Mouse (Mus musculus) frontal cortex, postnatal 36 days (tissue): ENCODE results near the gene L3mbtl3.

Source experiments
- DNase-seq, 2 experiments: peaks; one replicate each; pipeline ENCODE4 v3.0.0; 2022; ENCODE audit warnings: low spot score in 2 of 2

The L3mbtl3 gene

DNA sequence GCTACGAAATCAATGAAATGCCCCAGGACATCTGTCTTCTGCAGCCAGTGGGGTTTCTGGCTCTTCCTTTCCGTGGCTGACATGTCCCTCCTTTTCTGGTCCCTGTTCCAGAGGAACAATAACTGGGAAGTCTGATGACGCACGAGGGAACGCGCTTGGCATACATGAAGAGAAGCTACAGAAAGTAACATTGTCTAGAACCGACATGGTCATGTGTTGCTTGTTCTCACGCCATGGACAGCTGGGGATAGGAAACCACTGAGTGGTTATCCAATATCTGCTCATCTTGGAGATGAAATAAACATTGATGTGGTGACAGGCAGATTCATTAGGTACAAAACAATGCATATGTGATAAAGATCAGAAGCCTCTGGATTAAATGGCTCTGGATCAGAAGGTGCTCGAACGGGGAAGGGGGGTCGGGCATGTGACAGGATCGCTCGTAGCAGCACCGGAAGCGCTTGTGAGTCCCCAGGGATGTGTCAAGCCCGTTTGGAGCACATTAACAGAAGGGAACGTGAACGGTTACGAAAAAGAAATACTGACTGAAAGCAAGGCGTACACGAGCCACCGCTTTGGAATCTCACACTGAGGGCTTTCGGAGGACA, 37.8 kb downstream of the L3mbtl3 start:
- no peak for DNase-seq

DNA sequence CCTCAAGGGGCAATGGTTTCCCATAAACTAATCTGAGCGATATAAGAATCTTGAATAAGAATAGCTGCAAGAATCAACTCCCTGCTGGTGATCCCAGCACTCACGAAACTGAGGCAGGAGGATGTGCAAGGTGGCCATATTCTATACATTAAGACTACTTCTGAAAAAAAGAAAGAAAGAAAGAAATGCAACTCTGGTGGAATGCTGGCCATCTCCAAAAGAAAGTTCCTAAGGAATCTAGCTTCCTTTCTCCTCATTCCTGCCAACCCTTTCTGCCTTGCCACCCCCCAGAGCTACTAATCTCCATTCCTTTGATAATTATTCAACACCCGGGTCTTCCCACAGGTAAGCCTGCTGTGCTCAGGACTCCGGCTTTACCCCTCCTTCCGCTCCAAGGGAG, 41.8 kb downstream of the L3mbtl3 start:
- DNase-seq: no peak

DNA sequence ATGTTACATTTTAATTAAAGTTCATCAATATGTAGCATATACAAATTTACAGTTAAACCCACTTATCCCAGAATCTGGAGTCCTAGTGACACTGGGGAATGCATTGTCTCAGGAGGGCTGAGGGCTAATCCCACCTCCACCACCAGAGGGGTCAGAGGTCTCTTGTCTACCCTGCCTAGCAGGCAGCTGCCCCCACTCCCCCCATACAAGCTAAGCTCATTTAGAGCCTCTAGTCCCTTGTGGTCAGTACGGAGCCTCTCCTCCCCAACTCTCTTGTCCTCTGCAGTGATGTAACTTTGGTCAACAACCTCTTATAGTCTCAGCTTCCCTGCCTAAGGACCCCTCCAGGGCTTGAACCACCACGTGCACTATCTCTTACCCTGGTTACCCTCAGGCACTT, 43.0 kb downstream of the L3mbtl3 start:
- DNase-seq: no peak

DNA sequence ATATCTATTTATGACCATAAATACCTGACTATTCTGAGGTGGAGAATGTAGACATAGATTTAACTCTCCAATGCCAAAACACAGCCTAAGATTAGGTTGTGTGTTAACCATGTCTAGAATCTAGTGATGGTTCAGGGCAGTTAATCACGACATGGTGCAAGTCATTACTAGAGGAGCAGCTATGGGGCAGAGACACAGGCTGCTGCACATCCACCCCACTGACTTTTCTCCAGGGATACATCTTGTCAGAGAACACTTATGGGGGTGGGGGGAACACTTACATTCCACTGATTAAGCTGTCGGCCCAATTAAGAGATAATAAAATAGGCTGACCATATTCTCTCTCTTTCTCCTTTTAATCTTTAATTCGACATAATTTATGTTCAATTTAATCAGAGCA, 46.9 kb downstream of the L3mbtl3 start:
- DNase-seq: no peak

DNA sequence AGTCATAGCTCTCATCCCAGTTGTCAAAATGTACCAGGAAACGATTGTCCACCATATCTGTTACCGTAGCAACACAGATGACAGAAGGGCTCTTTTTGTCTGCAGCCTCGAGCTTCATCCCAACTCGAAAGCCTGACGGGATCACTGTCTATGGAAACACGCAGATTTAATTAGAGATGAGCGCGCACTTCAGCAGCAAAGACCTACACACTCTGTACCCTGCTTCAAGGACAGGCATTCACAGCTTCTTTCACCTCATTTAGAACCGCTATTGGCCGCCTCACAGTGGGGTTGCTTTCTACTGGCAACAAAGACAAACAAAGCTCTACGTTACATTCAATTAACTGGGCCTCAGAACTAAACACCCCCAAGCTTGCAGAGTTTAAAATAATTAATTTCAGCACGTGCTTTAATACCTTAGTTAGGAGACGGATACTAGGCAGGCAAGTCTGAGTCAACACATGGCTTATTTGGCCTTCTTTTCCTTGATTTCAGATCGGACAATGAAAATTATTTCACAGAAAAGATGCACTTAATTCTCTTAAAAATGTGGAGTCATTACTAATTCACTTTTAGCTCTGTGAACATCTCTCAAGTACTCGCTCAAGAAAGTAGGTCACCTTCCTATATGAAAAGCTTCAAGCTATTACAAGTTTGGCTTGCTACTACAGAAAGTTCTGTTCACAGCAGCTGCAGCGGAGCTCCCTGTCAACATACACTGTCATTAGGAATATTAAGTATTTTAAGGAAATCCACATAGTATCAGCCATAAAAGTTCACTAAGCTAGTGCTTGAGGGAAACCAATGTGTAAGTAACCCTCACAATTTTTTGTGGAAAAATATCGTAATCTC, 47.9 kb downstream of the L3mbtl3 start:
- no peak for DNase-seq

DNA sequence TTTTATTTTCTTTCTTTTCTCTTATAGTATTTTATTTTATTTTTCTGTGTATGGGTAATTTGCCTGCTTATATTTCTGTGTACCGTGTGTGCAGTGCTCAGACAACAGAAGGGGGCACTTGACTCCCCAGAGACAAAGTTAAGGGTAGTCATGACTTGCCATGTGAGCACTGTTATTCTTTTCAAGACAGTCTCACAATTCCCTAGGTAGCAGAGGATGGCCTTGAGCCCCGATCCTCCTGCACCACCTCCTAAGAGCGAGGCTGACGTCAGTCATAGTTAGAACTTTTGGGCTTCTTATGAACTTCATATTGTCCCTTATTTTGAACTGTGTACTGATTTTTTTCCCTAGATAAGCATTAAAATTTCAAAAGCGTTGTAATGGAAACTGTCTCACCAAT, 48.5 kb downstream of the L3mbtl3 start:
- DNase-seq: no peak

DNA sequence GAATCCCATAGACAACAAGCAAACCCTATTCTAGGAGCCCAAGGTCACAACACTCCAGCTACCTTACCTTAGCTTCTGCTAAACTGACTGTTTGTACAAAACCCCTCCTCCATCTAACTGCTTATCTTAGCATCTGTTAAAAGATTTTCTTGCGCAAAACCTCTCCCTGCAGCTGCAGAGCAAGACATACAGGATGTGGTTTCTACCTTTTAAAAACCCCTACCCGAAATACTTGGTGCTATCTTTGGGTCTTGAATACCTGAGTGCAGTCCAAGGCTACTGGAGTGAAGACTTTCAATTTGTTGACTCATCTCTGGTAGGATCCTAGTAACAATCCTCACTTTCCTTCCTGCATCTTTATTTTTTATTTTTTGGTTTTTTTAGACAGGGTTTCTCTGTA, 50.5 kb downstream of the L3mbtl3 start:
- DNase-seq: no peak

DNA sequence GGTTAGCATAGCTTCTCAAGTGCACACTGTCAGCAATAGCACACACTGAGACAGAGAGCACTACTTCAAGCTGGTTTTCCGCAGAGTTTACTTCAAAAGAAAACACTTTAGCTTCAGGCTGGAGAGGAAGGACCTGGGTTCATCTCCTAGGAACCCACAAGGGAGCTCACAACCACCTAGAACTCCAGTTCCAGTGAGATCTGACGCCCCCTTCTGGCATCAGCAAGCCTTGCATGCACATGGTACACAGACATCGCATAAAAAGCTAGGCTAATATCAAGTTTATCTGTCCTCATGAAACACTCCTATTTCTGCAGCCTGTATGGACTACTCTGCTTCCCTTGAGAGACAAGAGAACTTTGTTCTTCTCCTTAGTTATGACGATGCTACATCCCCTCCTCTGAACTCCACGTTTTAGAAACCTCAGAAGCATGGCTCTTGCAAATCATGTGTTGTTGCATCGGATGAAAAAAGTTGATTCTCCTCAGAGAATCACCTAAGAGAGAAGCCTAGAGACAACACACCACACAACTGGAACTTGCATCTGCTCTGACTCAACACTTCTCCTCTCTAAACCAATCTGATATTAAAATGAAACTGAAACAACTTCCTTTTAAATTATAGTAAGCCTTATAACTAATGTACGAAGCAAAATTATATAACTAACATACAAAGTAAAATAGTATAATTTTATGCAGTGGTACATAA, 53.3 kb downstream of the L3mbtl3 start:
- no peak for DNase-seq

DNA sequence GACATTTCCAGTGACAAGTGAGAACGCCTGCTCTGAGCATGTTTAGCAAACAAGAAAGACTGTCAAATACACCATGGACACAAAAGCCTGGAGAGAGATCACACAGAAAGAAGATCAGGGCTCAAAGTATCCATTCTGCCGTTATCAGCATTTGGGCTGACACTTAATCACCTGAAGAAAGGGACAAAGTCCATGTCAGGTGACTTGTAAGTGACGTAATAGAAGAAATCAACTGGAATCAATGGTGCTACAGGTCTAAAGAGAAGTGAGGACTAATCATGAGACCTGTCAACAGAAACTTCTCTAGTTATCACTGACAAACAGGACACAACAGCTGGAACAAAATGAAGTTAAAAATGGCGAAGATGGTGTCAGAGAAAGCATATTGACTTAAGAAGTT, 55.1 kb downstream of the L3mbtl3 start:
- no peak for DNase-seq

DNA sequence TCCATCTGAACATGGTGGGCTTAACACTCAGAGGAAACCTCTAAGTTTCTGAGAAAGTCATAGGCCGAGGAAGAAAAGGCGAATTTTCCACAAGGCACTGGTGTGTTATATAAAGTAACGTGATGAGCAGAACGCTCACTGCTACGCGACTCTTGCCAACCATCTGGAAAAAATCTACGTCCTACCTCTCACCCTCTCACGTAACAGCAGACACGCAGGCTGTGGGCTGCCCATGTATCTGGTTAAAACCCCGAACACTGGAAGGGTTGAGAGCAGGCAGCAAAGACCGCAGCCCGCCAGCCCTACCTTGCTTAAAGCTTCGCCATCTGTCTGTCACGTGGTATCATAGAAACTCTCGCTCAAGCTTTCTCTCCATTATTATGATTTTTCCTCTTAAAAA, 61.4 kb downstream of the L3mbtl3 start:
- peak; percentile 25 to 49 for DNase-seq

DNA sequence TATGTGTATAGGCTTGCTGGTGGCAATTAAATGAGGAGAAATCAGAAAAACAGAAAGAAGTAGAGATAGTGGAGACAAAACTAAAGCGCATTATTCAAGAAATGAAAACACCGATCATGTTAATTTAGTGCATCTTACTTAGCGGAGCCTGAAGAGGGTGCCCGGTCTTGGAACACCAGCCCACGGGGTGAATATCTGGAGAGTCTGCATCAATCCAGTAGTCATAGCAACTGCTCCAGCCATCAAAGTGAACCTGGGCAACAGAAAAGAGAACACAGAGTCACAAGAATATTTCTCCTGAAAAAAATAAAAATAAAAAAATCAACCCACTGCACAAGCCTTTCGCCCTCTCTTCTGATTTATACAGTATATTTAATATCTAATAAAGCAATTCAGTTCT, 72.3 kb downstream of the L3mbtl3 start:
- DNase-seq: no peak

DNA sequence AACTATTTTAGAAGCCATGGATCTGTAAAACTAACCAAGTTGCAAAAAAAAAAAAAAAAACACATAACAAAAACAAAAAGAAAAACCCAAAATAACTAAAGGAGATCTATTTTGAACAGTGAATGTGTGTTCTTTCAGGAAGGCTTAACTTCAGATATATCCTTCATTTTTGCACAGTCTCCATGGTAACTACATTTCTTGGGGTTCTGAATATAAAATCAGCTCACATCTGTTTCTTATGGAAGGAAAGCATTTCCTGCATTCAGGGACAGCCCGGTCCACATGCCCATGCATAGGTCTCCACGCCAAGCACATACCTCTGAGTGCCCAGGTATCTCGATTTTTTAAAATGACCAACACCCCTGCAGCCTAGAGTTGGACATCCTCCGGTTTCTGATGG, 73.4 kb downstream of the L3mbtl3 start:
- DNase-seq: peak; percentile 13 to 50

DNA sequence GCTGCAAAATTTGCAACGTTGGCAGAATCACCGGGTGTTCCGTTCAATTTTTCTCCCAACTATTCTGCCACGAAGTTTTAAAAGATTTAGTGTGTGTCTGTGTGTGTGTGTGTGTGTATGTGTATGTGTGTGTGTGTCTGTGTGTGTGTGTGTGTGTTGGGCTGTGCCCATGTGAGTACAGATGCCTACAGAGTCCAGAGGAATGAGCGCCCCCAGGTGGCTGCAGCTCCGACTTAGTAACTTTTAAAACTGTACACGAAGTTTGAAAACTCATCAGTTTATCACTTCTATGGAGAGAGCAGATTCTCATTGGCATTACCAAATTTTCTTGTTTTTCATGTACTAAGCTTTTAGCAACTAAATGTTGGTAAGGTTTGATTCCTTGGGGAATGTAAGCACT, 78.1 kb downstream of the L3mbtl3 start:
- DNase-seq: no peak

DNA sequence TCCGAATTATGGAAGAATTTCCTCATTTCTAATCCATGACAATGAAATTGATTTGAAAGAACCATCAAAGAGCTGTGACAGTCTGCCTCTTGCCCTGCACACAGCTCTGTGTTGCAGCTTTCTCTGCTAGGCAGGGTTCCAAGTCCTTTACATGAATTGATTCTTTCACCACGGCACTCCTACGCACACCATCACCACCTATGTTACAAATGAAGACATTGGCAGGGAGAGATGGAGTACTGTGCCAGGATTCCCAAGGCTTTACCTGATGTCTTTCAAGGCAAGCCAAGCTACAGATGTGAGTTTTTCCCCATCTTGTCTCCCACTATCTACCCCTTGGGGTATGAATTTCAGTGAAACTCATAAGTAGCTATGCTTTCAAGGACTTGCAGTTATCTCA, 78.6 kb downstream of the L3mbtl3 start:
- DNase-seq: peak; percentile 46 to 74

DNA sequence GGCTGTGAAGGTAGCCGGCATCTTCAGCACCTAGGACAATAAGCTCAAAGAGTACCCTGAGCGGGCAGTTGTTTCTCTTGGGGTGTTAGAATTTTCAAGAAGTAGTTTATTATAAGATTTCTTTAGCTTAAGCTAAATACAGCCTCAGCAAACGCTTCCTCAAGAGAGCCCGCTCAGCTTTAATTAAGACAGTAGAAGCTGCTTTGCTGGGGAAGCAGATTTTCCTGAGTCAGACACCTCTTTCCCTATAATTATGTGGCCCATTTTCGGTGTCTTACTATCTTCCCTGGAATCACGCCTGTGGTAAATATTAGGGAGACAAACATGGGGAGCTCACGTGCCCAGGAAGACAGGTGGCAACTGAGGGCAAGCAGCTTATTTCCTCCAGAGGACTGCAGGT, 88.6 kb downstream of the L3mbtl3 start:
- peak in 1 of 2 experiments; percentile 17 for DNase-seq

DNA sequence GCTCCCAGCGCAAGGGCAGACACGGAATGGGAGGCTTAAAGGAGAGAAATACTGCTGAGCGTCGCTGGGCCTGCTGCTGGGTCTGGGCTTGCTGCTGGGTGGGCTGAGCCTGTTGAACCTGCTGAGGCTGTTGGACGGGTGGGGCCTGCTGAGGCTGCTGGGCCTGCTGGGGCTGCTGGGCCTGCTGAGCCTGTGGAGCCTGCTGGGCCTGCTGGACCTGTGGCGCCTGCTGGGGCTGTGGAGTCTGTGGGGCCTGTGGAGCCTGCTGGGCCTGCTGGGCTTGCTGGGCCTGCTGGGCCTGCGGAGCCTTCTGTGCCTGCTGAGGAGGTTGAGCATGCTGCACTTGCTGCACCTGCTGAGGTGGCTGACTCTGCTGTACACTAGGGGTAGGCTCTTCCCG, 95.8 kb downstream of the L3mbtl3 start:
- no peak for DNase-seq

DNA sequence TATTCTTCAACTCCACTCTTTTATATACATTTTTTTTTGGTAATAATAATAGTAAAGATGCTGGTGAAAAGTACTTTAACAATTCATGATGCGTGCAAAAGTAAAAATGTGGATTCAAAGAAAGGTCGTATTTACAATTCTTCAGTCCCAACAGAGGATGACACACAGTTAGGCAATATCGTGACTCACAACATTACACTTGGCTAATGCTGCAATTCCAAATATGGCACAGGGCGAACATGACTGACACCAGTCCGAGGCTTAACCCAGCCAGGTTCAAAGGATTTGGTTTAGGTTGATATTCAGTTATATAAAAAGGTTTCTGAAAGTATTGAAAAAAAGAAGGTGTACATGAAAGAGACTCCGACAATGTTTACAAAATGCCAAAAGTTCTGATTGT, 100.4 kb downstream of the L3mbtl3 start:
- no peak for DNase-seq

DNA sequence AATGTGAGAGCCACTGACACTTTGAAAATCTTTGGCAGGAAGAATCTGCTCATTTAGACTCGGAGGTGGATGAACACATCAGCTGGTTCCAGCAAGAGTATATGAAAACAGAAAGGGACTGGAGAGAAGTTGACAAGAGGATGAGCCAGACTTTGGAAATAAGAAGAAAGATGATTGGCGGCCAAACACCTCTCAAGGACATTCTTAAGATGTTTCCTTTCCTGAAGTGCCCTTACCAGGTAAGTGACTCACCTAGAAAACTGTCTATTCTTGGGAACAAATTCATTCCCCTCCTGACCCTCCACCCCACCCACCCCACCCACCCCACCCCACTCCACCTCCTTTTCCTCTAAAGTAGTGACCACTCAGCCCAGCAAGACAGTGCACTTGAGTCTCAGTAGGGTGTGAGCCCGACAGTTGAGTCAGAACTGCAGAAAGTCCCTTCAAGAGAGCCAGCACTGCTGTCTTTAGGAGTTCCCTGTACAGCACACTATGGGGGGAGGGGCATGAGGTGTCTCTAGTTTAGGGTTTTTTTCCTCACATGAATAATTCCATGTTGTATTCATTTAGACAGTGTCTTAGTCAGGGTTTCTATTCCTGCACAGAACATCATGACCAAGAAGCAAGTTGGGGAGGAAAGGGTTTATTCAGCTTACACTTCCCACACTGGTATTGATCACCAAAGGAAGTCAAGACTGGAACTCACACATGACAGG, 111.9 kb downstream of the L3mbtl3 start:
- DNase-seq: no peak

DNA sequence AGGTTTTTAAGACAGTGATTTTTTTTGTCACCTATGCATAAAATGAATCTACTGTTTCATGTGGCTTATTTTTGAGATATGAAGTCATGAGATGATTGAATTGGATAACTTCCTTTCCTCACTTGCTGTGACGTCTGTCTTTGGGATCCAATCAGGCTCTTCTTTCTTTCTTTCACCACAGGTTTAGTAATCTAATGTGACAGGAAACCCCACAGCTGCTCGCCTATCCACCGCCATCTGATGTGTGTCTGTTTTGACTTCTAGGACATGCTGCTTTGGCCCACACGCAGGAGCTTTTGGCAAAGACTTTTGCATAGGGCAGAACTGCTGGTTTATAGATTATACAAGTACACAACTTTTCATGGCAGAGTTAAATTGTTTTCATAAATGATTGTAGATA, 115.9 kb downstream of the L3mbtl3 start:
- no peak for DNase-seq

DNA sequence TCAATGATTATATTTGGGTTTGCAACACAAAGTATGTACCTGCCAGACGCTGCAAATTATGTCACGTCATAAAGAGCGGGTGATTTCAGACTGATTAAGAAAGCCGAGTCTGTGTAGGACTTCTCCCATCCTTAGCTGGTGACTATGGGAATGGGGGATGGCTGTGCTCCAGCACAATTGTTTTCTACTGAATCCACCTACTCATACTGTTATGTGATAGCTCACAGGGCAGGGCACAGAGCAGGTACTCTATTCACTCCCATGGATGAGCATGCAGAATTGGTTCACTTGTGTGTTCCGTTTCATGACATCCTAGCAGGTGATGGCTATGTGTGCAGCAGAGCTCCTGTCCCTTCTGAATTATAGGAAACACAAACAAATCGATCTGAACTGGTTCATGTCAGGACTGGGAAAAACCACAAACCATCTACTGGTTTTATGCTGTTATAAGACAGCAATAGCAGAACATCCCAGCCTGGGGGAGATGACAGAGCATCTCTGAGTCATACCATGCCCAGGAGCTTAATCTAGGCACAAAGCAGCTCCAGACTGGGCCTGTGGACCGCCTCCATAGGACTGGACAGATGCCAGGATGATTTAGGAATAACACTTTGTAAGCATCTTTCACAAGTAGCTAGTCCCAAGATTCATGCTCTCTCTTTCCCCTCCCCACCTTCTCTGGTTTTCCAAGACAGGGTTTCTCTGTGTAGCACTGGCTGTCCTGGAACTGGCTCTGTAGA, 126.2 kb downstream of the L3mbtl3 start:
- DNase-seq: peak; percentile 66 to 87

DNA sequence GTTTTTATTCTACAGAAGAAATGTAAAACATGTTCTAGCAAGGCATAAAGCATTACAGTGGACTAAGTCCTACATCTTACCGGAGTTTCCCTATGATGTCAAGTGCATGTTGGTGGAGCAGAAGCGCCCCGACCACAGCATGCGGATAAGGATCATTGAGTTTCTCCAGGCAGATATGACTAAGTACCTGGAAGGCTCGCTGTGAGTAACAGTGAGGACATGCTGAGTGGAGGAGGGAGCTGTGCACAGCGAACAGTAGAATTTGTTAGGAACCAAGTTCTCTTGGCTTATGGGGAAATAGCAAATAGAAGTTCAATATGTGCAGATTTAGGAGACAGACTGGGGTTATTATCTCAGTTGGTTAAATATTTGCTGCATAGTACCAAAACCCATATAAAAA, 131.3 kb downstream of the L3mbtl3 start:
- no peak for DNase-seq

DNA sequence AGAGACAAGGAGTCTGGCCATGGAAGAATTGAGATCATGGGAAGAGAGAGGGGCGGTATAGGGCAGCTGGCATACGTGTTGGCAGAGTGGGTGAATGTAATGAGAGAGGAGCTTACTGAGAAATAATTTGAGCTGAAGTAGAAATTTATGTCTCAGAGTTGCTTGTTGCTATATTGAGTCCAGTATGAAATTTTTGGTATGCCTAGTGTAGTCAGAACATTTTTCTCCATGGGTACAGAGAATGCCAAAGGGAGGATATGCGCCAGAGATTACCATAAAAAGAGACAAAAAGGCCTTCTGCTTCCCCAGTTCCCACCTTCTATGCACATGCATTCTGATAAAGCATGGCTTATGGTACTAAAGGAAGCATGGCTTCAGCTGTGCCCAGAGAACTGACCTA, 132.6 kb downstream of the L3mbtl3 start:
- DNase-seq: peak in 1 of 2 experiments; percentile 37
